Mouse (Mus musculus): Measurements from ENCODE around the gene Pard3b. TPM values are rescaled to one million over a fixed set of nuclear protein-coding genes. Genes with fewer than 3 reads are reported as not detected.

The Pard3b gene
- polyA plus RNA-seq, 1 experiment from 2014 or later, result 7.2 TPM

GRCm38 (mm10) chr1:62182634-62183033 lies 544.0 kb downstream of the Pard3b start:
- no peaks in the 10 kb centered on the region for H3K9me3 ChIP-seq
- no peaks in the 10 kb centered on the region for H3K36me3 ChIP-seq (replicated peaks)
- no peak overlapping the region for H3K4me3 ChIP-seq
- WGBS, result 86% methylated on average over 3 of the region's 3 CpGs
- peaks cover 14% of the 10 kb centered on the region for H3K4me1 ChIP-seq
- H3K27me3 ChIP-seq (ENCODE audit: poor library complexity, severe bottlenecking), result no peaks in the 10 kb centered on the region; the same call in 1 of the 2 replicates
- H3K27ac ChIP-seq, result no peak overlapping the region
- no peak for DNase-seq (ENCODE audit: extremely low spot score, low spot score)

- DNase-seq (ENCODE audit: extremely low spot score, low spot score), result no peak
These were observed 552.2 kb downstream of the Pard3b start for GRCm38 (mm10) chr1:62190786-62191185.

GRCm38 (mm10) chr1:62197515-62197914 lies 558.9 kb downstream of the Pard3b start:
- Histone ChIP-seq H3K36me3 (replicated peaks) (no peaks in the 10 kb centered on the region), H3K4me1 (no peaks in the 10 kb centered on the region; the same call in 1 of the 2 replicates), H3K4me3 (no peak overlapping the region), H3K27me3 (ENCODE audit: poor library complexity, severe bottlenecking) (no peaks in the 10 kb centered on the region), H3K27ac (no peak overlapping the region), H3K9me3 (no peaks in the 10 kb centered on the region)
- 77% methylated on average over 8 of the region's 8 CpGs for WGBS
- no peak for DNase-seq (ENCODE audit: extremely low spot score, low spot score)

More at GRCm38 (mm10) chr1:62190786-62191185, 552.2 kb downstream of the Pard3b start:
- no peaks in the 10 kb centered on the region for H3K9me3 ChIP-seq
- 38% methylated on average over 1 of the region's 1 CpGs for WGBS
- H3K27me3 ChIP-seq (ENCODE audit: poor library complexity, severe bottlenecking), result no peaks in the 10 kb centered on the region
- no peak overlapping the region for H3K27ac ChIP-seq
- peaks cover 15% of the 10 kb centered on the region for H3K4me1 ChIP-seq
- H3K4me3 ChIP-seq, result no peak overlapping the region
- H3K36me3 ChIP-seq (replicated peaks), result no peaks in the 10 kb centered on the region

GRCm38 (mm10) chr1:62200919-62201318 lies 562.3 kb downstream of the Pard3b start:
- Histone ChIP-seq H3K4me1 (no peaks in the 10 kb centered on the region; the same call in 1 of the 2 replicates), H3K36me3 (replicated peaks) (no peaks in the 10 kb centered on the region), H3K4me3 (no peak overlapping the region), H3K9me3 (no peaks in the 10 kb centered on the region), H3K27ac (no peak overlapping the region), H3K27me3 (ENCODE audit: poor library complexity, severe bottlenecking) (no peaks in the 10 kb centered on the region)
- 82% methylated on average over 1 of the region's 1 CpGs for WGBS
- DNase-seq (ENCODE audit: extremely low spot score, low spot score), result no peak

GRCm38 (mm10) chr1:62201686-62202257 lies 563.1 kb downstream of the Pard3b start:
- no peak overlapping the region for H3K27ac ChIP-seq
- no peaks in the 10 kb centered on the region for H3K9me3 ChIP-seq
- no peaks in the 10 kb centered on the region for H3K36me3 ChIP-seq (replicated peaks)
- H3K4me3 ChIP-seq, result no peak overlapping the region
- H3K4me1 ChIP-seq, result no peaks in the 10 kb centered on the region; the same call in 1 of the 2 replicates
- H3K27me3 ChIP-seq (ENCODE audit: poor library complexity, severe bottlenecking), result no peaks in the 10 kb centered on the region
- no peak for DNase-seq (ENCODE audit: extremely low spot score, low spot score)
- 68% methylated on average over 2 of the region's 2 CpGs for WGBS

GRCm38 (mm10) chr1:62213285-62213684 lies 574.7 kb downstream of the Pard3b start:
- H3K27me3 ChIP-seq (ENCODE audit: poor library complexity, severe bottlenecking), result peaks cover 16% of the 10 kb centered on the region
- no peak for DNase-seq (ENCODE audit: extremely low spot score, low spot score)
- no peaks in the 10 kb centered on the region for H3K36me3 ChIP-seq (replicated peaks)
- no peak overlapping the region for H3K27ac ChIP-seq
- peaks cover 24% of the 10 kb centered on the region for H3K4me1 ChIP-seq
- WGBS, result 88% methylated on average over 2 of the region's 2 CpGs
- H3K4me3 ChIP-seq, result no peak overlapping the region
- H3K9me3 ChIP-seq, result no peaks in the 10 kb centered on the region

GRCm38 (mm10) chr1:62215842-62216241 lies 577.2 kb downstream of the Pard3b start:
- WGBS, result 80% methylated on average over 2 of the region's 2 CpGs
- no peak overlapping the region for H3K27ac ChIP-seq
- no peaks in the 10 kb centered on the region for H3K9me3 ChIP-seq
- no peaks in the 10 kb centered on the region for H3K36me3 ChIP-seq (replicated peaks)
- H3K4me1 ChIP-seq, result peaks cover 17% of the 10 kb centered on the region
- H3K27me3 ChIP-seq (ENCODE audit: poor library complexity, severe bottlenecking), result peaks cover 11% of the 10 kb centered on the region
- no peak overlapping the region for H3K4me3 ChIP-seq
- no peak for DNase-seq (ENCODE audit: extremely low spot score, low spot score)

GRCm38 (mm10) chr1:62216568-62216967 lies 577.9 kb downstream of the Pard3b start:
- 0 out of 2 replicates have a peak, but pooled peaks cover 4% of the 10 kb centered on the region for H3K27me3 ChIP-seq (ENCODE audit: poor library complexity, severe bottlenecking)
- 82% methylated on average over 4 of the region's 4 CpGs for WGBS
- no peaks in the 10 kb centered on the region for H3K9me3 ChIP-seq
- H3K27ac ChIP-seq, result no peak overlapping the region
- no peak overlapping the region for H3K4me3 ChIP-seq
- peaks cover 17% of the 10 kb centered on the region for H3K4me1 ChIP-seq
- H3K36me3 ChIP-seq (replicated peaks), result no peaks in the 10 kb centered on the region
- no peak for DNase-seq (ENCODE audit: extremely low spot score, low spot score)

GRCm38 (mm10) chr1:62229129-62229528 lies 590.5 kb downstream of the Pard3b start:
- H3K4me3 ChIP-seq, result no peak overlapping the region
- H3K36me3 ChIP-seq (replicated peaks), result no peaks in the 10 kb centered on the region
- no peaks in the 10 kb centered on the region for H3K27me3 ChIP-seq (ENCODE audit: poor library complexity, severe bottlenecking)
- no peaks in the 10 kb centered on the region for H3K9me3 ChIP-seq
- no peak for DNase-seq (ENCODE audit: extremely low spot score, low spot score)
- no peak overlapping the region for H3K27ac ChIP-seq
- 87% methylated on average over 5 of the region's 5 CpGs for WGBS
- peaks cover 5% of the 10 kb centered on the region for H3K4me1 ChIP-seq

GRCm38 (mm10) chr1:62234039-62234438 lies 595.4 kb downstream of the Pard3b start:
- no peaks in the 10 kb centered on the region for H3K9me3 ChIP-seq
- no peaks in the 10 kb centered on the region for H3K27me3 ChIP-seq (ENCODE audit: poor library complexity, severe bottlenecking)
- H3K27ac ChIP-seq, result no peak overlapping the region
- 57% methylated on average over 1 of the region's 1 CpGs for WGBS
- H3K4me1 ChIP-seq, result peaks cover 6% of the 10 kb centered on the region
- H3K36me3 ChIP-seq (replicated peaks), result no peaks in the 10 kb centered on the region
- no peak for DNase-seq (ENCODE audit: extremely low spot score, low spot score)
- no peak overlapping the region for H3K4me3 ChIP-seq

- 91% methylated on average over 5 of the region's 5 CpGs for WGBS
- Histone ChIP-seq H3K4me3 (no peak overlapping the region), H3K27ac (no peak overlapping the region), H3K9me3 (no peaks in the 10 kb centered on the region), H3K27me3 (ENCODE audit: poor library complexity, severe bottlenecking) (no peaks in the 10 kb centered on the region), H3K36me3 (replicated peaks) (no peaks in the 10 kb centered on the region), H3K4me1 (peaks cover 6% of the 10 kb centered on the region)
- no peak for DNase-seq (ENCODE audit: extremely low spot score, low spot score)
These were observed 596.5 kb downstream of the Pard3b start for GRCm38 (mm10) chr1:62235121-62235520.

GRCm38 (mm10) chr1:62244191-62244984 lies 605.8 kb downstream of the Pard3b start:
- DNase-seq (ENCODE audit: extremely low spot score, low spot score), result no peak
- 66% methylated on average over 12 of the region's 12 CpGs for WGBS
- Histone ChIP-seq H3K4me3 (no peak overlapping the region), H3K4me1 (peaks cover 11% of the 10 kb centered on the region), H3K9me3 (no peaks in the 10 kb centered on the region), H3K27me3 (ENCODE audit: poor library complexity, severe bottlenecking) (no peaks in the 10 kb centered on the region), H3K27ac (no peak overlapping the region), H3K36me3 (replicated peaks) (no peaks in the 10 kb centered on the region)

- WGBS, result 92% methylated on average over 1 of the region's 1 CpGs
- Histone ChIP-seq H3K9me3 (no peaks in the 10 kb centered on the region), H3K36me3 (replicated peaks) (no peaks in the 10 kb centered on the region), H3K4me3 (no peak overlapping the region), H3K4me1 (no peaks in the 10 kb centered on the region), H3K27me3 (ENCODE audit: poor library complexity, severe bottlenecking) (no peaks in the 10 kb centered on the region), H3K27ac (no peak overlapping the region)
- DNase-seq (ENCODE audit: extremely low spot score, low spot score), result no peak
These were observed 613.8 kb downstream of the Pard3b start for GRCm38 (mm10) chr1:62252432-62252831.
